Mouse (Mus musculus): ENCODE results near the gene Fam107b.
A peak's percentile ranks its signal among the peaks of the same experiment; 100 is the strongest.

Fam107b gene

GRCm38 (mm10) chr2:3570186-3570585 is at the start of gene Fam107b:
Fam107b (plus strand) TSS chr2:3570488.
- no peaks in the 10 kb centered on the region for H3K4me1 ChIP-seq (replicated peaks; ENCODE audit: low read depth, low read length)
- H3K9me3 ChIP-seq (ENCODE audit: low read length) = no peaks in the 10 kb centered on the region
- no peak for TF ChIP-seq POU5F1 (IDR thresholded peaks at IDR 0.05; ENCODE audit: borderline replicate concordance, low read length)
- TF ChIP-seq NANOG (IDR thresholded peaks at IDR 0.05; ENCODE audit: borderline replicate concordance, low read length) = no peak
- TF ChIP-seq CTCF (conservative IDR thresholded peaks at IDR 0.05; ENCODE audit: low read length) = no peak
- no peaks in the 10 kb centered on the region for H3K36me3 ChIP-seq (ENCODE audit: insufficient read depth, low read length)
- no peaks in the 10 kb centered on the region; the same call in 1 of the 2 replicates for H3K27me3 ChIP-seq (ENCODE audit: insufficient read depth, low read length)
- no peak within 1 kb of the TSS for H3K4me3 ChIP-seq (replicated peaks; ENCODE audit: low read length)

GRCm38 (mm10) chr2:3522558-3522957 is 47.7 kb upstream of the Fam107b start:
- TF ChIP-seq POU5F1 (IDR thresholded peaks at IDR 0.05; ENCODE audit: borderline replicate concordance, low read length) (no peak), NANOG (IDR thresholded peaks at IDR 0.05; ENCODE audit: borderline replicate concordance, low read length) (no peak), CTCF (conservative IDR thresholded peaks at IDR 0.05; ENCODE audit: low read length) (no peak)
- Histone ChIP-seq H3K9me3 (ENCODE audit: low read length) (no peaks in the 10 kb centered on the region), H3K27me3 (ENCODE audit: insufficient read depth, low read length) (peaks cover 2% of the 10 kb centered on the region; the same call in 1 of the 2 replicates), H3K4me1 (replicated peaks; ENCODE audit: low read depth, low read length) (no peaks in the 10 kb centered on the region), H3K36me3 (ENCODE audit: insufficient read depth, low read length) (no peaks in the 10 kb centered on the region), H3K4me3 (replicated peaks; ENCODE audit: low read length) (no peak overlapping the region)

- H3K4me1 ChIP-seq (replicated peaks; ENCODE audit: low read depth, low read length) = no peaks in the 10 kb centered on the region
- H3K27me3 ChIP-seq (ENCODE audit: insufficient read depth, low read length) = peaks cover 2% of the 10 kb centered on the region; the same call in 1 of the 2 replicates
- H3K4me3 ChIP-seq (replicated peaks; ENCODE audit: low read length) = no peak overlapping the region
- H3K9me3 ChIP-seq (ENCODE audit: low read length) = no peaks in the 10 kb centered on the region
- no peaks in the 10 kb centered on the region for H3K36me3 ChIP-seq (ENCODE audit: insufficient read depth, low read length)
- TF ChIP-seq CTCF (conservative IDR thresholded peaks at IDR 0.05; ENCODE audit: low read length) (no peak), POU5F1 (IDR thresholded peaks at IDR 0.05; ENCODE audit: borderline replicate concordance, low read length) (no peak), NANOG (IDR thresholded peaks at IDR 0.05; ENCODE audit: borderline replicate concordance, low read length) (no peak)
Measured at GRCm38 (mm10) chr2:3526288-3526687, 44.0 kb upstream of the Fam107b start.

GRCm38 (mm10) chr2:3541307-3542079 is 28.8 kb upstream of the Fam107b start:
- no peak for TF ChIP-seq CTCF (conservative IDR thresholded peaks at IDR 0.05; ENCODE audit: low read length)
- TF ChIP-seq POU5F1 (IDR thresholded peaks at IDR 0.05; ENCODE audit: borderline replicate concordance, low read length) = no peak
- TF ChIP-seq NANOG (IDR thresholded peaks at IDR 0.05; ENCODE audit: borderline replicate concordance, low read length) = no peak
- H3K4me3 ChIP-seq (replicated peaks; ENCODE audit: low read length) = no peak overlapping the region
- no peaks in the 10 kb centered on the region for H3K9me3 ChIP-seq (ENCODE audit: low read length)
- H3K4me1 ChIP-seq (replicated peaks; ENCODE audit: low read depth, low read length) = no peaks in the 10 kb centered on the region
- no peaks in the 10 kb centered on the region for H3K36me3 ChIP-seq (ENCODE audit: insufficient read depth, low read length)
- H3K27me3 ChIP-seq (ENCODE audit: insufficient read depth, low read length) = no peaks in the 10 kb centered on the region

- Histone ChIP-seq H3K4me3 (replicated peaks; ENCODE audit: low read length) (no peak overlapping the region), H3K4me1 (replicated peaks; ENCODE audit: low read depth, low read length) (no peaks in the 10 kb centered on the region), H3K9me3 (ENCODE audit: low read length) (no peaks in the 10 kb centered on the region), H3K27me3 (ENCODE audit: insufficient read depth, low read length) (no peaks in the 10 kb centered on the region), H3K36me3 (ENCODE audit: insufficient read depth, low read length) (no peaks in the 10 kb centered on the region)
- TF ChIP-seq NANOG (IDR thresholded peaks at IDR 0.05; ENCODE audit: borderline replicate concordance, low read length) (no peak), CTCF (conservative IDR thresholded peaks at IDR 0.05; ENCODE audit: low read length) (no peak), POU5F1 (IDR thresholded peaks at IDR 0.05; ENCODE audit: borderline replicate concordance, low read length) (no peak)
Measured at GRCm38 (mm10) chr2:3546055-3546454, 24.2 kb upstream of the Fam107b start.

- TF ChIP-seq NANOG (IDR thresholded peaks at IDR 0.05; ENCODE audit: borderline replicate concordance, low read length) (no peak), CTCF (conservative IDR thresholded peaks at IDR 0.05; ENCODE audit: low read length) (peak; percentile 87)
- Histone ChIP-seq H3K27me3 (ENCODE audit: insufficient read depth, low read length) (no peaks in the 10 kb centered on the region), H3K4me1 (replicated peaks; ENCODE audit: low read depth, low read length) (no peaks in the 10 kb centered on the region), H3K36me3 (ENCODE audit: insufficient read depth, low read length) (no peaks in the 10 kb centered on the region), H3K4me3 (replicated peaks; ENCODE audit: low read length) (no peak overlapping the region), H3K9me3 (ENCODE audit: low read length) (no peaks in the 10 kb centered on the region)
Measured at GRCm38 (mm10) chr2:3546588-3546987, 23.7 kb upstream of the Fam107b start.

- Histone ChIP-seq H3K4me3 (replicated peaks; ENCODE audit: low read length) (no peak overlapping the region), H3K27me3 (ENCODE audit: insufficient read depth, low read length) (no peaks in the 10 kb centered on the region; the same call in 1 of the 2 replicates), H3K36me3 (ENCODE audit: insufficient read depth, low read length) (no peaks in the 10 kb centered on the region), H3K9me3 (ENCODE audit: low read length) (no peaks in the 10 kb centered on the region), H3K4me1 (replicated peaks; ENCODE audit: low read depth, low read length) (no peaks in the 10 kb centered on the region)
- no peak for TF ChIP-seq POU5F1 (IDR thresholded peaks at IDR 0.05; ENCODE audit: borderline replicate concordance, low read length)
- no peak for TF ChIP-seq CTCF (conservative IDR thresholded peaks at IDR 0.05; ENCODE audit: low read length)
- TF ChIP-seq NANOG (IDR thresholded peaks at IDR 0.05; ENCODE audit: borderline replicate concordance, low read length) = no peak
Measured at GRCm38 (mm10) chr2:3570606-3571005, 318 bp downstream of the Fam107b start.

- no peaks in the 10 kb centered on the region for H3K9me3 ChIP-seq (ENCODE audit: low read length)
- H3K27me3 ChIP-seq (ENCODE audit: insufficient read depth, low read length) = no peaks in the 10 kb centered on the region; the same call in 1 of the 2 replicates
- no peaks in the 10 kb centered on the region for H3K36me3 ChIP-seq (ENCODE audit: insufficient read depth, low read length)
- TF ChIP-seq POU5F1 (IDR thresholded peaks at IDR 0.05; ENCODE audit: borderline replicate concordance, low read length) (no peak), NANOG (IDR thresholded peaks at IDR 0.05; ENCODE audit: borderline replicate concordance, low read length) (no peak), CTCF (conservative IDR thresholded peaks at IDR 0.05; ENCODE audit: low read length) (no peak)
- H3K4me1 ChIP-seq (replicated peaks; ENCODE audit: low read depth, low read length) = no peaks in the 10 kb centered on the region
- no peak overlapping the region for H3K4me3 ChIP-seq (replicated peaks; ENCODE audit: low read length)
Measured at GRCm38 (mm10) chr2:3573883-3574282, 3.6 kb downstream of the Fam107b start.

Measured in E14TG2a.4 (cell line).